Mouse (Mus musculus) liver, adult (tissue): ENCODE results near the gene Blm.

ENCODE experiments used
- GATA4 ChIP-seq: IDR thresholded peaks from 2 replicates; pipeline ENCODE4 v1.6.1; 2014; ENCODE audit warnings: mild to moderate bottlenecking, low read length; ENCODE audit not compliant: insufficient replicate concordance

Blm gene

GRCm38 (mm10) chr7:80554180-80555021 is 19.5 kb upstream of the Blm start:
- TF ChIP-seq GATA4, result no peak

GRCm38 (mm10) chr7:80548513-80549260 is 13.8 kb upstream of the Blm start:
- TF ChIP-seq GATA4, result no peak

GRCm38 (mm10) chr7:80542139-80542831 is 7.4 kb upstream of the Blm start:
- TF ChIP-seq GATA4, result no peak

GRCm38 (mm10) chr7:80539581-80539980 is 4.7 kb upstream of the Blm start:
- TF ChIP-seq GATA4, result no peak

GRCm38 (mm10) chr7:80534291-80535008 is 469 bp downstream of the Blm start:
- TF ChIP-seq GATA4, result no peak

GRCm38 (mm10) chr7:80531087-80531486 is 3.8 kb downstream of the Blm start:
- TF ChIP-seq GATA4, result no peak

- no peak for TF ChIP-seq GATA4
These were observed 4.3 kb downstream of the Blm start for GRCm38 (mm10) chr7:80530646-80531045.

GRCm38 (mm10) chr7:80526698-80527097 is 8.2 kb downstream of the Blm start:
- TF ChIP-seq GATA4, result no peak

GRCm38 (mm10) chr7:80512408-80513085 is 22.4 kb downstream of the Blm start:
- no peak for TF ChIP-seq GATA4

GRCm38 (mm10) chr7:80506007-80506406 is 28.9 kb downstream of the Blm start:
- no peak for TF ChIP-seq GATA4

- TF ChIP-seq GATA4, result no peak
These were observed 30.0 kb downstream of the Blm start for GRCm38 (mm10) chr7:80504920-80505319.

GRCm38 (mm10) chr7:80501006-80501405 is 33.9 kb downstream of the Blm start:
- no peak for TF ChIP-seq GATA4

GRCm38 (mm10) chr7:80500099-80500498 is 34.8 kb downstream of the Blm start:
- TF ChIP-seq GATA4, result no peak

- TF ChIP-seq GATA4, result no peak
These were observed 35.5 kb downstream of the Blm start for GRCm38 (mm10) chr7:80499190-80499962.
